Mouse (Mus musculus): ENCODE data around the gene Dclk1.

DNA sequence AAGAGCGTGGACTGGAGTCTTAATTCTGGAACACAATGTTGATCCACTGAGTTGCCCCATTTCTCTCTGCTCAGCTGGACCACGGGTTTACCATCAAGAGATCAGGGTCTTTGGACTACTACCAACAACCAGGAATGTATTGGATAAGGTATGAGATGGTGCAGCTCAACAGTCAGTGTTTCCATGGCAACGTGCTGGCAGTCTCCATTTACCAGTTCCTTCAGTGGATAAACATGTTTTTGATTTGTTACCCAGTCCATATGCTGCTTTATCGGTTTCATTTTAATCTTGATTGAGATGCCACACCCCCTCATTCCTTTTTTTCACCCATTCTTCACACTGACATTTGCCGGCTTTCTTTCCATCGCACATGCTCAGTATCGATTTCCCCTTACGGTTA, 279.6 kb downstream of the Dclk1 start:
- TF ChIP-seq POLR2A (IDR thresholded peaks at IDR 0.05; ENCODE audit: low read depth, low read length) (no peak), CTCF (conservative IDR thresholded peaks at IDR 0.05; ENCODE audit: insufficient read depth, insufficient read length, low read depth, low read length) (no peak)

All from kidney, adult 2 months (tissue).